8 mouse cellular contexts compared by ENCODE assay signal in the genomic region with DNA sequence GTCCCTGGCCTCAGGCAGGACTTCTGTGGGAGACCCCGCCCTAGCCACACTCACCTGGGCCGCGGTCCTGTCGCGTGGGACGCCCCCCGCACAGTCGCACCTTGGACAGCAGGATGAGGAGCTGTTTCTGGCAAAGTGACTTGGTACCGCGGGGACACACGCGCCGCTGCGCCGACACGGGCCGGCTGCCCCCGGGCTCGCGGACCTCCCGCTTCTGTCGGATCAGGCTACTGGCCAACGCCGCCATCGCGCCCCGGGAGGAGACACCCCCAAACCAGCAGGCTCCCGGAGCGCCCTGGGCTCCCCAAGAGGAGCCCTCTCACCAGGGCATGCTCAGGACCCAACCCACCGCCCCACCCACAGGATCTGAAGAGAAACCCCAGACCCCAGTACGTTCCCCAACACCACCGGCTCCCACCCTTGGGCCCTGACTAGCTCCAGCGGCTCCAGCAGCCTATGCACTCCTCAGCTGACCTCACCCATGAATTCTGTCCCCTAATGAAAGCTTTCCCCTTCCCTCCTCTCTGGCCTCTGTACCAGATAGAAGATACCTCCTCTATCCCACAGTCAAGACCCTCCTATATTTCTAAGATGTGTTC. TPM values are rescaled to one million over a fixed set of nuclear protein-coding genes. Genes with fewer than 3 reads are reported as not detected.
DNase-seq lines count a peak whose midpoint lies in the region; ATAC-seq and TF ChIP-seq lines count a peak whose summit lies in the region.

Gene Fgf11, minus strand, starts transcription at position 479 of the 599 bp plus-strand sequence.

- no peak for TF ChIP-seq POLR2A in brain, embryonic 14.5 days (IDR thresholded peaks at IDR 0.05; ENCODE audit: borderline replicate concordance, extremely low read depth, insufficient read depth, insufficient read length, poor library complexity, severe bottlenecking)

- no peak for TF ChIP-seq CTCF in brain, embryonic 14.5 days (IDR thresholded peaks at IDR 0.05; ENCODE audit: borderline replicate concordance, extremely low read depth, insufficient read depth, insufficient read length)
- no peak for TF ChIP-seq CTCF in forebrain, postnatal 0 days (IDR thresholded peaks at IDR 0.05; ENCODE audit: low read depth)

- H3K9ac ChIP-seq in kidney, embryonic 16.5 days (replicated peaks; ENCODE audit: low read length), result peak within 1 kb of the TSS; percentile 78
- peak within 1 kb of the TSS; percentile 83 for H3K9ac ChIP-seq in forebrain, postnatal 0 days
- peak within 1 kb of the TSS; percentile 82 for H3K9ac ChIP-seq in neural tube, embryonic 13.5 days

- peak within 1 kb of the TSS; percentile 78 for H3K27ac ChIP-seq in kidney, embryonic 16.5 days (ENCODE audit: low read length)
- H3K27ac ChIP-seq in forebrain, postnatal 0 days (ENCODE audit: low read depth, low read length), result peak within 1 kb of the TSS; percentile 96
- H3K27ac ChIP-seq in neural tube, embryonic 13.5 days (replicated peaks), result peak within 1 kb of the TSS; percentile 94

- DNase-seq in kidney, adult 8-10 months, result no peak
- DNase-seq in brain, embryonic 14.5 days (ENCODE audit: low read depth), result no peak
- no peak for DNase-seq in forebrain, postnatal 0 days
- DNase-seq in left cerebral cortex, postnatal 36 days (ENCODE audit: low spot score in 2 of 2), result no peak
- no peak for DNase-seq in adipocyte (ENCODE audit: low spot score)

- no peak for ATAC-seq in kidney, embryonic 16.5 days (ENCODE audit: low FRiP score, low TSS enrichment)
- no peak for ATAC-seq in forebrain, postnatal 0 days
- ATAC-seq in neural tube, embryonic 13.5 days (ENCODE audit: low read depth), result 0 out of 2 replicates have a peak, but pooled peaks have one; percentile 1
- ATAC-seq in granulocyte monocyte progenitor cell, adult 5-6 weeks (replicated peaks; ENCODE audit: poor library complexity, severe bottlenecking), result no peak

- H3K9me3 ChIP-seq in kidney, embryonic 16.5 days (ENCODE audit: low read length), result no peaks in the 10 kb centered on the region
- H3K9me3 ChIP-seq in forebrain, postnatal 0 days (ENCODE audit: low read length), result no peaks in the 10 kb centered on the region
- H3K9me3 ChIP-seq in neural tube, embryonic 13.5 days, result no peaks in the 10 kb centered on the region

- H3K4me2 ChIP-seq in kidney, embryonic 16.5 days (replicated peaks; ENCODE audit: low read depth, low read length), result peak within 1 kb of the TSS; percentile 98
- H3K4me2 ChIP-seq in forebrain, postnatal 0 days (ENCODE audit: low read depth), result peak within 1 kb of the TSS; percentile 97
- H3K4me2 ChIP-seq in neural tube, embryonic 13.5 days, result peak within 1 kb of the TSS; percentile 96

- H3K4me3 ChIP-seq in kidney, embryonic 16.5 days (ENCODE audit: low read length), result peak within 1 kb of the TSS; percentile 66
- H3K4me3 ChIP-seq in forebrain, postnatal 0 days (ENCODE audit: low read depth, low read length), result peak within 1 kb of the TSS; percentile 48
- peak within 1 kb of the TSS; percentile 60 for H3K4me3 ChIP-seq in neural tube, embryonic 13.5 days

- intact Hi-C loops in left cerebral cortex, postnatal 36 days (cut with DNase I), result loop anchor here (5.0 kb wide), 1 partner anchor 76 kb away; the partner anchor contains the start of gene Tmem95

- H3K4me1 ChIP-seq in kidney, embryonic 16.5 days (ENCODE audit: insufficient read depth, low read length), result peaks cover 59% of the 10 kb centered on the region
- peaks cover 21% of the 10 kb centered on the region; the same call in 1 of the 2 replicates for H3K4me1 ChIP-seq in forebrain, postnatal 0 days (ENCODE audit: insufficient read depth)
- peaks cover 72% of the 10 kb centered on the region for H3K4me1 ChIP-seq in neural tube, embryonic 13.5 days (replicated peaks)

- no peaks in the 10 kb centered on the region for H3K36me3 ChIP-seq in kidney, embryonic 16.5 days (ENCODE audit: insufficient read depth, low read length)
- H3K36me3 ChIP-seq in forebrain, postnatal 0 days (ENCODE audit: insufficient read depth), result peaks cover 7% of the 10 kb centered on the region; the same call in 1 of the 2 replicates
- 0 out of 2 replicates have a peak, but pooled peaks cover 4% of the 10 kb centered on the region for H3K36me3 ChIP-seq in neural tube, embryonic 13.5 days

- peaks cover 27% of the 10 kb centered on the region for H3K27me3 ChIP-seq in kidney, embryonic 16.5 days (ENCODE audit: insufficient read depth, low read length)
- peaks cover 21% of the 10 kb centered on the region for H3K27me3 ChIP-seq in forebrain, postnatal 0 days (ENCODE audit: insufficient read depth, low read length)
- H3K27me3 ChIP-seq in neural tube, embryonic 13.5 days, result peaks cover 47% of the 10 kb centered on the region

- WGBS in kidney, embryonic 16.5 days, result under 1% methylated on average over 32 of the region's 33 CpGs
- 2% methylated on average over 33 of the region's 33 CpGs for WGBS in forebrain, postnatal 0 days
- WGBS in neural tube, embryonic 13.5 days, result 2% methylated on average over 33 of the region's 33 CpGs

RNA-seq across cellular contexts. Expression of gene Fgf11, which starts in this region (rescaled TPM):
- 2.6 and 3.0 TPM in 2 replicates for polyA plus RNA-seq in kidney, embryonic 16.5 days (2015; fragmentation: Nextera tagmentation; extraction: Ambion mirVana)
- 20.4 and 20.9 TPM in 2 replicates for polyA plus RNA-seq in brain, embryonic 14.5 days (2012; rRNA removed)
- 10.1 and 15.9 TPM in 2 replicates for total RNA-seq in forebrain, postnatal 0 days (2014; rRNA removed)
- polyA plus RNA-seq in forebrain, postnatal 0 days (2015; fragmentation: Nextera tagmentation; extraction: Ambion mirVana), result 1.6 and 3.1 TPM in 2 replicates
- 10 to 100 TPM; 14.1 to 18.7 TPM for total RNA-seq in left cerebral cortex, postnatal 36 days (2021)
- 6.8 and 8.9 TPM in 2 replicates for polyA plus RNA-seq in neural tube, embryonic 13.5 days (2015; fragmentation: Nextera tagmentation; extraction: Ambion mirVana)
- total RNA-seq in granulocyte monocyte progenitor cell, adult 5-6 weeks (2014; fragmentation: Nextera tagmentation), result 1.6 and 2.9 TPM in 2 replicates
- total RNA-seq in granulocyte monocyte progenitor cell, adult 5-6 weeks (2017), result not detected in 2 replicates
